Mouse (Mus musculus) granulocyte monocyte progenitor cell, adult 5-6 weeks (primary cell): ENCODE data around the gene Gm47841. TPM values are rescaled to one million over a fixed set of nuclear protein-coding genes. Genes with fewer than 3 reads are reported as not detected.
A peak's percentile ranks its signal among the peaks of the same experiment; 100 is the strongest.

Experiments
- ATAC-seq: replicated peaks from 2 replicates; pipeline ENCODE4 v1.8.0; 2016; ENCODE audit warnings: mild to moderate bottlenecking, moderate TSS enrichment, inconsistent platforms; ENCODE audit not compliant: poor library complexity, severe bottlenecking
- total RNA-seq, 2 experiments: library from RNA; stranded (forward) in 1 of 2; stranded (reverse) in 1 of 2; fragments of 200-712, 200-1000 nt in 1 of 2; fragments of >200 nt in 1 of 2; fragmentation: Nextera tagmentation in 1 of 2; gene quantifications; 2 replicates each; pipeline ENCODE4 v1.2.3; 2014 to 2017

Gm47841 gene
- total RNA-seq (2014; fragmentation: Nextera tagmentation) (not detected in 2 replicates), total RNA-seq (2017) (not detected in 2 replicates)

DNA sequence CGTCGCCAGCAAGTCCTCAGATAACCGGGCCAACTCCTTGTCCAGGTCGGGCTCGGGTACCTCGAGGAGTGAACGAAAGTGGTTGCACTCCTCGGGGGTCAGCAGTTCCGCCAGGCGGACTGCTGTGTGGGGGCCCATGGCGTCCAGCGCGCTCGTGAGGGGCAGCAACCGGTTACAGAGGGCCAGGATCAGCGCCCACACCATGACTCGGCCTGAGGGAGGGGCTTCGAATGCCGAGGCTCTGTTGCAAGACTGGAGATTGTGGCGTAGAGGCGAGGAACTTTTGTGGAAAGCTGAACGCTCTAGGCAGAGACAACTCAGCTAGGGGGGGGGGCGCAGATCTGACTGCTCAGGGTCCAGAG, at the start of gene Gm47841:
Gene Gm47841, minus strand, starts transcription at position 204 of the 362 bp plus-strand sequence.
- ATAC-seq = peak; percentile 38

DNA sequence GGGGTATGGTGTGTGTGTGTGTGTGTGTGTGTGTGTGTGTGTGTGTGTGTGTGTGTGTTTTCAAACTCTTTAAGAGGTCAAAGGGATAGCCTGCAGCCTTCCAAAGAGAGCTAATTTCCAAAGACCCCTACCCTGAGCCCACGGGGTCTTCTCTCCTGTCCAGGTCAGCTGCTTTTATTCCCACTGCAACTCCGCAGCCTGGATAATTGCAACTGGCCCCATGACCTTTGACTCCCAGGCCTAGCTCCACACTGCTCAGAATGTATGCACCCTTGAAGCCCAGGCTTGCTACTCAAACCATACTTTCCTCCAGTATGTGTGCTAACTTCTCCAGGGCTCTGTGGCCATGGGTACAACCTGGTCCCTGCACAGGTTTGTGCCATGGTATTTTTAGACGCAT, 48.2 kb upstream of the Gm47841 start:
- no peak for ATAC-seq

- no peak for ATAC-seq
Measured at GRCm38 (mm10) chr15:101094979-101095378, 47.8 kb upstream of the Gm47841 start.

DNA sequence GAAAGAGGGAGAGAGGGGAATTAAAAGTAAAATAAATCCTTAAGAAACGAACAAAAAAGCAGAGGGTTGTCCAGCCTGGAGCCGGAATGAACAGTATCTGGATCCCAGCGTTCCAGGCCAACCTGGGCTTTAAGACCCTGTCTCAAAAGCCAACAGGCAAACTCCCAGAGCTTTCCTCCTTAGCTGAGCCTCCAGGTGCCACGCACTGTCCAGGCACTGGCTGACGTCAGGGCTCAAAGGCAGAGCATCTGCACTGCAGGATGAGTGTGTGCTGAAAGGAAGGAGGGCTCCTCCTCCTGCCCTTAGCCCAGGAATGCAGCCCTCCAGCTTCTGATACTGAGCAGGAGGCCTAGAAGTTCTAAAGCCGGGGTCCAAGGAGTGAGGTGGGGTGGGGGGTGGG, 46.8 kb upstream of the Gm47841 start:
- no peak for ATAC-seq

GRCm38 (mm10) chr15:101092829-101093648, 45.8 kb upstream of the Gm47841 start:
- ATAC-seq = no peak

DNA sequence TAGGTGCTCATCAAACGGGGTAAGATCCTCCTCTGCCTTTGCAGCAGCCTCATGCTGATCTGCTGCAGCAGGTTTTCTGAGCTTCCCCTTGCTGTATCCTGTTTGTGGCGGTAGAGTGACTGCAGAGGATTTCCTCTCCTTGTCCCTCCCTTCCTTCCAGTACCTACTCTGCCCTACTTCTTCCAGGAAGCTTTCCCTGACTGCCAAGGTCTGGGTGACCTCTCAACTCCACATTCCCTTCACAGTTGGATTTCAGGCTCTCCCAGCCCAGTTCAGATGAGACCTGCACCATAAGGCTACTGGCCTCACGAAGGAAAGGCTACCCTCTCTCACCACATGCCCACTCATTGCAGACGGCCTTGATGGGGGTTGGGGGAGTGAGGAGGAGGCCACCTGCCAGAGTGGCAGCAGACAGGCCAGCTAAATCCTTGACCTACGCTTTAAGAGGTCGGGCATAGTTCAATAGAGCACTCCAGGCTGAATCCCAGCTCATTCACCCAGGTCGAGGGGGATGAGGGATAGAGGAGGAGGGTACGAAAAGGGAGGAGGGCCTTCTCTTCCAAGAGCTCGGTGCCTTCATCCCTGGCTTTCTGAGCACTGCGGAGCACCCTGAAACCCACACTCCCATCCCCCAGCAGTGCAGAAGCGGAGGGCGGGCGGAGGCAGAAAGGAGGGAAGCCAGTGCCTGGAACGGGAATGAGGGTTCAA, 45.1 kb upstream of the Gm47841 start:
- ATAC-seq = no peak

GRCm38 (mm10) chr15:101091551-101091950, 44.4 kb upstream of the Gm47841 start:
- ATAC-seq = no peak

- no peak for ATAC-seq
Measured at GRCm38 (mm10) chr15:101088291-101088690, 41.1 kb upstream of the Gm47841 start.

- ATAC-seq = peak; percentile 75
Measured at GRCm38 (mm10) chr15:101086956-101087355, 39.8 kb upstream of the Gm47841 start.

DNA sequence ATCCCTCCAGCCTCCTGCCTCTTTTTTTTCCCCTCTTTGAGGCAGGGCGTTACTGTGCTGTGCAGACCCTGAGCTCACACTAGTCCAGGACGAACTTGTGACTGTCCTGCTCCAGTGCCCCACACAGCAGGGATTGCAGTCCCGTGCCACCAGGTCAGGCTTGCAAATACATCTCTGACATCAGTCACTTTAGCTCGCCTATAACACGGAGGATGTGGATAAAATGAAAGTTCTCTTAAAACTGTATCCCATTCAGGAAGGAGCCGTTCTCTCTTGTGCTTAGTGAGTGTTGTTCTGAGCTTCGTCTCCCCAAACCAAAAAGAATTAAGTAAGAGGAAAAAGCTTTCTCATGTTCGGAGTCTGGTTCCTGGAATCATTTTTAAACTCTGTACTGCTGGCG, 39.3 kb upstream of the Gm47841 start:
- ATAC-seq = no peak

- ATAC-seq = peak; percentile 60
Measured at GRCm38 (mm10) chr15:101084499-101084898, 37.3 kb upstream of the Gm47841 start.

DNA sequence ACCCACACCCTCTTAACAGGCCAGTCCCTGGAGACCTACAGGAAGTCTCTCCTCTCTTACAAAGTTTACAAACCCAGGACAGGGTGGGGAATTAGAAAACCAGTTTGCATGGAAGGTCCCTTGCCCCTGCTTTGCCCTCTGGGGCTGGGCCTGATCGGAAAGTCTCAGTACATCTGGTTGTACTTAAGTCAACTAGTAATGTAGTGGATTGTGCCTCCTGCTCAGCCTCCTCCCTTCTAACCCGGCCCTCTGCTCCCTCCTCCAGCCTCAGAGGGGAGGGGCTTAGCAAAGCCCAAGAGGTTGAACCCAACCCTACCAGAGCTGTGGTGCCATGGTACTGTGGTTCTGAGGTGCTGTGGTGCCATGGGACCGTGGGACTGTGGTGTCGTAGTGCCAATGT, 35.0 kb upstream of the Gm47841 start:
- no peak for ATAC-seq

- ATAC-seq = no peak
Measured at GRCm38 (mm10) chr15:101081035-101081548, 33.9 kb upstream of the Gm47841 start.

DNA sequence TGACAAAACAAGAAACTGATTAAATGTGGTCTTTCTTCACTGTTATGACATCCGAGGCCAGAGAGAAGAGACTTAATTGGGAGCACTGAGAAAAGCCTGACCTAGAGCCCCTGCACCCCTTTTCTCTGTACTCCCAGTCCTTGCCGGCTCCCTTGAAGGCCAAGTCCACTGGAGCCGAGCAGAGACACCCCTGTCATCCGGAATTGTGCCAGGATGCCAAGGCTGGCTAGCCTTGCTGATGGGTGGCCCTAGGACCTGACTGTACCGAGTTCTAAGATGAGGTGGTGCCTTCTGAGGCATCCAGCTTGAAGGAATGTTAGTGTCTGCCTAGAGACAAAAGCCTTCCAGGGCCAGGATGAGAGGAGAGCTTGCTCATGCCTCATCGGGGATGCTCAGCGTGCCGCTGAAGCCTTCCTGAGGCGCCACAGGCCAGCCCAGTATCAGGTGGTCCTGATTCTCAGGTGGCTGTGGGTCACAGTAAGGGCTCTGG, 32.9 kb upstream of the Gm47841 start:
- ATAC-seq = no peak

GRCm38 (mm10) chr15:101078731-101079156, 31.5 kb upstream of the Gm47841 start:
- ATAC-seq = peak; percentile 72

DNA sequence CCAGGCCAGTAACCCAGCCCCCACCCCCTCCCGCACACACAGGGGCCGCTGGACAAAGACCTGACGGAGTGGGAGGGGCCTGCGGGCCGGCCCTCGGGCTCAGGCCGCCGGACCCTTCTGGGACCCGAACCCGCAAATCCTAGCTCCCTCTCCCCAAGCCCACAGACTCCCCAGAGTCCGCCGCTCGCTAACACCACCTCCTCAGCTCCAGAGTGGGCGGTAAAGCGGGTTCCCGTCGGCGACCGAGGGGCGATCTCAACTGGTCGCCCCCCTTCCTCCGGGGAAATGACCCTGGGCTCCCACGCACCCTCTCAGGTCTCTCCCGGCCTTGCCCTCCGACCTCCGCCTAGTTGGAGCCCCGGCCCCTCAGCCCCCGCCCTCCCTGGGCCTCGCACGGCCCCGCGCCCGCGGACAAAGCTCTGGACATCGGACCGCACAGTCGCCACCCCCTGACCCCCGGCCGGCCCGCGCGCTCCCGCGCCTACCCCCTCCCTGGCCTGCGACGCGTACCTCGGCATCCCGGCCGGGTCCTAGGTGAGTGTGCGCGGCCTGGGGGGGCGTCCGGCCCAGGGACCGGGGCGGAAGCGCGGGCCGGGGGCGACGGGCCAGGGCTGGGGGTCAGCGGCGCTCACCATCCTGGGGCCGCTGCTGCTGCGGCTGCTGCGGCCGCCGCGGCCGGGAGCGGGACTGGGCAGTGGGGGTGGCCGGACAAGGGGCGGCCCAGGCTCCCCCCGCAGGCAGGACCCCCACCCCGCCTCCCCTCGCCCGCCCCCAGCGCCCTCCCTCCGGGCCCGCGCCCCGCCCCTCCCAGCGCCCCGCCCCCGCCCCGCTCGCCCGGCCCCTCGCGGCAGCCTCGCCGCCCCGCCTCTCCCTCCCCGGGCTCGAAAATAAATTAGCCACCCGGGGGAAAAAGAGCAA, 30.9 kb upstream of the Gm47841 start, which contains the start of gene Fignl2:
Gene Fignl2, minus strand, starts transcription at position 755 of the 918 bp plus-strand sequence.
- ATAC-seq = no peak

- ATAC-seq = 0 out of 2 replicates have a peak, but pooled peaks have one; percentile 20
Measured at GRCm38 (mm10) chr15:101077001-101077812, 30.0 kb upstream of the Gm47841 start.

GRCm38 (mm10) chr15:101076071-101077000, 29.1 kb upstream of the Gm47841 start:
- no peak for ATAC-seq
